Mouse (Mus musculus) adrenal gland, postnatal 36 days (tissue): ENCODE measurements around the gene Olfr71. TPM values are rescaled to one million over a fixed set of nuclear protein-coding genes. Genes with fewer than 3 reads are reported as not detected.
A peak's percentile ranks its signal among the peaks of the same experiment; 100 is the strongest.

Experiments
- DNase-seq, 2 experiments: peaks; one replicate each; pipeline ENCODE4 v3.0.0; 2021; ENCODE audit warnings: mixed read lengths in 1 of 2
- total RNA-seq, 2 experiments: library from RNA; stranded (reverse); gene quantifications; 2 replicates each; pipeline ENCODE4 v1.2.3; 2021

Olfr71 gene
- total RNA-seq, 2 experiments from 2014 or later: not detected

- peak; percentile 94 to 97 for DNase-seq
Measured at GRCm38 (mm10) chr4:43656339-43657109, 53.5 kb downstream of the Olfr71 start, which contains the start of gene Hint2. Gene Hint2, minus strand, starts transcription at chr4:43656466.

GRCm38 (mm10) chr4:43655656-43656338, 54.3 kb downstream of the Olfr71 start:
- DNase-seq: no peak

Other genes with a start within 250 kb of the Olfr71 start
- not detected for gene Sit1, start 226.5 kb downstream of the Olfr71 start, total RNA-seq
- 10 to 100 TPM; 57.3 to 59.3 TPM for gene Ccdc107, start 217.4 kb downstream of the Olfr71 start, total RNA-seq
- 1 to 10 TPM; 2.6 to 3.5 TPM for gene Arhgef39, start 210.6 kb downstream of the Olfr71 start, total RNA-seq
- 1 to 10 TPM in 1 of 2 experiments, under 1 TPM in 1; 0.49 to 1.2 TPM for gene Car9, start 203.3 kb downstream of the Olfr71 start, total RNA-seq
- gene Tpm2, start 186.5 kb downstream of the Olfr71 start, total RNA-seq: 100 to 1,000 TPM in 1 of 2 experiments, 10 to 100 TPM in 1; 69.6 to 143 TPM
- gene Creb3, start 147.9 kb downstream of the Olfr71 start, total RNA-seq: 100 to 1,000 TPM; 117 to 170 TPM
- 100 to 1,000 TPM; 241 to 244 TPM for gene Tln1, start 147.6 kb downstream of the Olfr71 start, total RNA-seq
- gene Rgp1, start 131.5 kb downstream of the Olfr71 start, total RNA-seq: 10 to 100 TPM; 40.5 to 53.3 TPM
- gene Gba2, start 131.4 kb downstream of the Olfr71 start, total RNA-seq: 10 to 100 TPM; 11.0 to 11.5 TPM
- gene Msmp, start 125.8 kb downstream of the Olfr71 start, total RNA-seq: 1 to 10 TPM; 3.2 to 3.4 TPM
- 10 to 100 TPM; 27.7 to 37.9 TPM for gene Npr2, start 78.3 kb downstream of the Olfr71 start, total RNA-seq
- gene Spag8, start 56.7 kb downstream of the Olfr71 start, total RNA-seq: under 1 TPM; 0.30 to 0.40 TPM
- gene Hint2, start 53.8 kb downstream of the Olfr71 start, total RNA-seq: 10 to 100 TPM; 76.8 to 79.3 TPM
- gene Tmem8b, start 41.3 kb downstream of the Olfr71 start, total RNA-seq: 1 to 10 TPM; 4.7 to 5.0 TPM
- under 1 TPM; 0.20 TPM for gene Fam221b, start 41.1 kb downstream of the Olfr71 start, total RNA-seq
- gene Olfr70, start 9.4 kb downstream of the Olfr71 start, total RNA-seq: not detected
- gene Hrct1, start 16.9 kb upstream of the Olfr71 start, total RNA-seq: 1 to 10 TPM; 2.3 to 3.9 TPM
- 1 to 10 TPM; 1.7 to 2.6 TPM for gene Spaar, start 19.8 kb upstream of the Olfr71 start, total RNA-seq
- not detected for gene Olfr159, start 60.8 kb upstream of the Olfr71 start, total RNA-seq
- not detected for gene Olfr156, start 113.6 kb upstream of the Olfr71 start, total RNA-seq
- gene Olfr157, start 129.9 kb upstream of the Olfr71 start, total RNA-seq: not detected
- gene Olfr155, start 141.3 kb upstream of the Olfr71 start, total RNA-seq: not detected
- gene Reck, start 165.3 kb upstream of the Olfr71 start, total RNA-seq: 10 to 100 TPM; 20.6 to 22.0 TPM
- gene Glipr2, start 247.1 kb upstream of the Olfr71 start, total RNA-seq: 1 to 10 TPM; 3.7 to 5.3 TPM